Mouse (Mus musculus) lung, embryonic 14.5 days (tissue): ENCODE data around the gene Polr2e. TPM values are rescaled to one million over a fixed set of nuclear protein-coding genes. Genes with fewer than 3 reads are reported as not detected.

Source experiments
- ATAC-seq: fragments of 200-750 bp; cut with Nextera tagmentation; 2 replicates; pipeline ENCODE4 v1.8.0; 2017; ENCODE audit warnings: mild to moderate bottlenecking, moderate TSS enrichment, moderate library complexity; ENCODE audit not compliant: insufficient read depth
- DNase-seq: peaks from one replicate; pipeline ENCODE4 v3.0.0-alpha.2; 2015
- H3K27ac ChIP-seq: fragments of 300-500 bp; sonication (generic); 2 replicates; pipeline ENCODE4 v1.5.1; 2014; ENCODE audit warnings: low read depth, mild to moderate bottlenecking, moderate library complexity
- H3K27me3 ChIP-seq: fragments of 300-500 bp; sonication (generic); 2 replicates; pipeline ENCODE4 v1.6.1; 2014; ENCODE audit warnings: low read length, control low read depth; ENCODE audit not compliant: insufficient read depth
- H3K36me3 ChIP-seq: fragments of 300-500 bp; sonication (generic); 2 replicates; pipeline ENCODE4 v1.6.1; 2014; ENCODE audit warnings: control low read depth; ENCODE audit not compliant: insufficient read depth
- H3K4me1 ChIP-seq: fragments of 300-500 bp; sonication (generic); 2 replicates; pipeline ENCODE4 v1.6.1; 2014; ENCODE audit warnings: antibody characterized with exemption, control low read depth; ENCODE audit not compliant: insufficient read depth
- H3K4me2 ChIP-seq: fragments of 300-500 bp; sonication (generic); 2 replicates; pipeline ENCODE4 v1.6.1; 2014; ENCODE audit warnings: mild to moderate bottlenecking
- H3K4me3 ChIP-seq: fragments of 300-500 bp; sonication (generic); 2 replicates; pipeline ENCODE4 v1.5.1; 2014; ENCODE audit warnings: low read depth, low read length
- H3K9ac ChIP-seq: fragments of 300-500 bp; sonication (generic); 2 replicates; pipeline ENCODE4 v1.6.1; 2014
- H3K9me3 ChIP-seq: fragments of 300-500 bp; sonication (generic); 2 replicates; pipeline ENCODE4 v1.6.1; 2016; ENCODE audit warnings: low read depth, low read length, control low read depth
- CTCF ChIP-seq: IDR thresholded peaks from 2 replicates; pipeline ENCODE4 v1.5.1; 2016; ENCODE audit warnings: antibody characterized with exemption, low read depth
- WGBS: fragments of 180-500 bp; shearing (Covaris S2); extraction: QIAGEN DNeasy Blood & Tissue Kit; methylation state at CpG from one replicate; pipeline ENCODE4 v1.1.7; 2014; 5-methylcytosine and 5-hydroxymethylcytosine counted together
- polyA plus RNA-seq: library from polyadenylated mRNA; unstranded; fragments of >200 nt; fragmentation: Nextera tagmentation; extraction: Ambion mirVana; gene quantifications from 2 replicates; pipeline ENCODE4 v1.2.1, GENCODE M21; 2014

Gene Polr2e
- polyA plus RNA-seq, 1 experiment from 2014 or later = 258 TPM

- Histone ChIP-seq H3K36me3 (peaks cover 35% of the 10 kb centered on the region), H3K27ac (peak overlapping the region; percentile 43), H3K9ac (peak overlapping the region; percentile 51), H3K4me3 (peak overlapping the region; percentile 52), H3K9me3 (no peaks in the 10 kb centered on the region), H3K4me2 (peak overlapping the region; percentile 87), H3K4me1 (peaks cover 8% of the 10 kb centered on the region; the same call in 1 of the 2 replicates), H3K27me3 (peaks cover 4% of the 10 kb centered on the region; the same call in 1 of the 2 replicates)
- ATAC-seq (peak; percentile 67), DNase-seq (peak; percentile 93)
- TF ChIP-seq CTCF = no peak
- WGBS = under 1% methylated on average over 35 of the region's 35 CpGs
These were observed 42.4 kb downstream of the Polr2e start for GRCm38 (mm10) chr10:79997034-79997760.

DNA sequence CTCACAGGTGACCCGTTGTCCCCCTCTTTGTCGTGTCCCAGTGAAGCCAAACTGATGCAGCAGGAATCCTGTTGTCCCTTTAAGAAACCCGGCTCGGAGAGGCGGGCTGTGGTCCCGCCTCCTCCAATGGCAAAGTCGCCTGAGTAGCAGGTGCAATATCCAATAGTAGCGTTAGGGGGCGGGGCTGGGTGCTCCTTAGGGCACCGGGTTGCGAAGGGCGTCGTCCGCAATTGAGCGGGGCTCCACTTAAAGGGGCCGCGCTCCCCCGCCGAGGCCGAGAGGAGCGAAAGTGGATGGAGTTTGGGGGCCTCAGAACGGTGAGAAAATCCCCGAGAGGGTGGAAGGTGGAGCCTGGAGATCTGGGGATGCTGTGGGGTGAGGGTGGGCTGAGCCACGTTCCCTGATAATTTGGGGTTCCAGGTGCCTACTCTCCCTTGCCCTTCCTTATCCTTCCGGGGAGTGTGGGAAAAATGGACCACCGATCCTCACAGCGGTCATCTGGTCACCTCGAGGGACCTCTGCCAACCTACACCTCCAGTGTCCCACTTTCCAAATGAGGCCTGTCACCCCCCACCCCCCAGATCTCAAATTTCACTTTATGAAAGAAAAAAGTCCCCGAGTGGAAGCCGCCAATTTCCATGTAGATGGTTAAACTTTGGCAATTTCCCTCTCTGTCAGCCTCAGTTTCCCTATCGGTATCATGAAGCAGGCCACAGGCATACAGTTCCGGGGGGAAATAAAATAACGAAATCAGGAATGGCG, 43.1 kb downstream of the Polr2e start, which contains the start of gene Abca7:
TSS of gene Abca7 (plus strand) at position 223 of the 762 bp plus-strand sequence.
- under 1% methylated on average over 34 of the region's 34 CpGs for WGBS
- Histone ChIP-seq H3K36me3 (peaks cover 42% of the 10 kb centered on the region), H3K9ac (peak within 1 kb of the TSS; percentile 51), H3K4me1 (peaks cover 8% of the 10 kb centered on the region; the same call in 1 of the 2 replicates), H3K4me3 (peak within 1 kb of the TSS; percentile 52), H3K4me2 (peak within 1 kb of the TSS; percentile 87), H3K27ac (peak within 1 kb of the TSS; percentile 43; the same call in 1 of the 2 replicates), H3K27me3 (no peaks in the 10 kb centered on the region), H3K9me3 (peaks cover 4% of the 10 kb centered on the region; the same call in 1 of the 2 replicates)
- peak; percentile 86 for ATAC-seq
- peak; percentile 42; the same call in 1 of the 2 replicates for TF ChIP-seq CTCF
- DNase-seq = peak; percentile 96

DNA sequence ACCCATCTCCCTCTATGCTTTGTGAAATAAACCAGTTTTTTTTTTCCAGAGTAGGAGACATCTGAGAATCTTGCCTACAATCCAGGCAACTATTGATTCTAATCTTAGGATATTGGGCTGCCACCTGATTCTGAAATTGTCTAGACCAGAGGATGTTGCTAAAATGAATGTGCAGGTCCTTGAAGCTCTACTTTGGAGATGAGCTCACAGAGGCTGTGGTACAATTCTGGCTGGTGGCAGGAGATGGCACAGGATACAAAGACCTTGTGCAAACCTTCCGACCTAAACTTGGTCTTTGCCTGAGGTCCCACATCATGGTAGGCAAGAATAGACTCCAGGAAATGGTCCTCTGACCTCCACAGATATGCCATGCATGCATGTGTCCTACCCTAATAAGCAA, 44.0 kb downstream of the Polr2e start:
- no peak for DNase-seq
- no peak overlapping the region for H3K9ac ChIP-seq
- H3K9me3 ChIP-seq = peaks cover 5% of the 10 kb centered on the region; the same call in 1 of the 2 replicates
- H3K27ac ChIP-seq = no peak overlapping the region
- no peak for TF ChIP-seq CTCF
- H3K4me1 ChIP-seq = peaks cover 8% of the 10 kb centered on the region; the same call in 1 of the 2 replicates
- peaks cover 50% of the 10 kb centered on the region for H3K36me3 ChIP-seq
- WGBS = 86% methylated on average over 1 of the region's 1 CpGs
- no peak for ATAC-seq
- H3K27me3 ChIP-seq = no peaks in the 10 kb centered on the region
- no peak overlapping the region for H3K4me2 ChIP-seq
- no peak overlapping the region for H3K4me3 ChIP-seq

DNA sequence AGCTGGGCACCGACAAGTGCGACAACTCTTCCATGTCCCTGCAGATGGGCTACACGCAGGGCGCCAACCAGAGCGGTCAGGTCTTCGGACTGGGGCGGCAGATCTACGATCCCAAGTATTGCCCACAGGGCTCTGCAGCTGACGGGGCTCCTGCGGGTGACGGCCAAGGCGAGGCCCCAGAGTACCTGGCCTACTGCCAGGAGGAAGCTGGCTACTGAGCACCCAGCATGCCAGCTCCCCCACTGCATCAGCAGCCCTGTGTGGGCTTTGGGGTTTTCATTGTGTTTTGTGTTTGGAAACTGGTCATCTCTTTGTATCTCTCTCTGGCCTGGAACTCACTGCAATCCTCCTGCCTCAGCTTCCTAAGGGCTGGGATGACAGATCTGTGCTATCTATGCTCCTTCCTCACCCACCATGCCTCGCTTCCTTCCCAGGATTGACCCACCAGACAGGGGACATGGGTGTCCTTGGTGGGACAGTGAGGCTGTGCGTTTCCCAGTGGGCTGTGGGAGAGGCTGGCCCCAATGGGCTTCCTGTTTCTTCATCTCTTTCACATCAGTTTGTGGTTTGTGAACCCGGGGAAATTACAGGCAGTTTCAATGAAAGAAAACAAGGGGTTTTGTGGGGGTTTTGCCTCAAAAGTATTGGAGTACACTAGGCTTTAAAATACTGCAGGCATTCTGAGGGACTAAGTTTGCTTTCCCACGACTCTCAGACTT, 45.0 kb downstream of the Polr2e start:
- WGBS = 86% methylated on average over 16 of the region's 16 CpGs

DNA sequence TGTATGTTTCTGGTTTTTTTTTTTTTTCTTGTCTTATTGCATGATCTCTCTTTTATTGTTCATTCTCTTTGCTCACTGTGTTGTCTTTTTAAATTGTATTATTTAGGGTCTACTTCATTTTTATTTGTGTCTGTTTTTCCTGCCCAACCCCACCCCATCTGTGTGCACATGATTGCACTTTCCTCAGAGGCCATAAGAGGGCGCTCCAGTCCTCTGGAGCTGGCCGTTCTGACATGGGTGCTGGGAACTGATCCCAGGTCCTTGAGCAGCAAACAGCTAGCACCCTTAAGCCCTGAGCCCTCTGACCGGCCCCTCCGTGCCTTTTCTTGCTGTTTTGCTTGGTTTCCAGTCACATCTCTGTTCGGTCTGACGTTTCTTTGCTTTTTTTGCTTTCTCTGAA, 48.0 kb downstream of the Polr2e start:
- WGBS = 83% methylated on average over 6 of the region's 6 CpGs
- DNase-seq (no peak), ATAC-seq (no peak)
- Histone ChIP-seq H3K9me3 (peaks cover 5% of the 10 kb centered on the region; the same call in 1 of the 2 replicates), H3K27ac (no peak overlapping the region), H3K36me3 (peaks cover 50% of the 10 kb centered on the region), H3K4me3 (no peak overlapping the region), H3K27me3 (no peaks in the 10 kb centered on the region), H3K4me1 (peaks cover 16% of the 10 kb centered on the region), H3K4me2 (peak overlapping the region; percentile 76; the same call in 1 of the 2 replicates), H3K9ac (no peak overlapping the region)
- peak; percentile 49 for TF ChIP-seq CTCF

More for the DNA sequence above, 45.0 kb downstream of the Polr2e start:
- Histone ChIP-seq H3K27ac (no peak overlapping the region), H3K9me3 (peaks cover 5% of the 10 kb centered on the region; the same call in 1 of the 2 replicates), H3K36me3 (peaks cover 50% of the 10 kb centered on the region), H3K9ac (no peak overlapping the region), H3K4me3 (no peak overlapping the region), H3K4me1 (peaks cover 12% of the 10 kb centered on the region), H3K27me3 (no peaks in the 10 kb centered on the region), H3K4me2 (no peak overlapping the region)
- DNase-seq (no peak), ATAC-seq (no peak)
- no peak for TF ChIP-seq CTCF

DNA sequence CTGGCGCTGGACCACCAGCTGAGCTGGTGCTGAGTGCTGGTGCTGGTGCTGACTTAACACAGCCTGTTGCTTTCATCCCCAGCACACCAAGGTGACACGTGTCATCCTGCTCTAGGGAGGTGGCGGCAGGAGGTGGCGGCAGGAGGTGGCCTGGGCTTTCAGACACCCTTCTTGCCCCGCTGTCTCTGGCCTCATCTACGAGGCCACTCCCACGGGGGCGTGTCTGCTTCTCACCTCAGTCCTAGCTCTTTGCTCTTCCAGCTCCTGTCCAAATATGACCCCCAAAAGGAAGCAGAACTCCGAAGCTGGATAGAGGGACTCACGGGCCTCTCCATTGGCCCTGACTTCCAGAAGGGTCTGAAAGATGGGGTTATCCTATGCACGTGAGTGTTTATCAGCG, 48.5 kb downstream of the Polr2e start:
- Histone ChIP-seq H3K4me3 (peak overlapping the region; percentile 85), H3K4me2 (peak overlapping the region; percentile 76), H3K9me3 (peaks cover 5% of the 10 kb centered on the region; the same call in 1 of the 2 replicates), H3K4me1 (peaks cover 20% of the 10 kb centered on the region), H3K36me3 (peaks cover 50% of the 10 kb centered on the region), H3K9ac (no peak overlapping the region), H3K27ac (no peak overlapping the region), H3K27me3 (no peaks in the 10 kb centered on the region)
- no peak for DNase-seq
- no peak for ATAC-seq
- TF ChIP-seq CTCF = no peak
- WGBS = 73% methylated on average over 12 of the region's 12 CpGs
